Mouse (Mus musculus) cerebellum, adult 2 months (tissue): ENCODE measurements at regions not wholly inside any gene's neighbourhood (a gene's known extent, or its start where the extent isn't known, plus 50 kb on each side); places are given as distances from the start of the nearest gene placed in this dataset.

Experiments used
- DNase-seq, 2 experiments: peaks; one replicate each; pipeline ENCODE4 v3.0.0; 2021
- H3K27ac ChIP-seq: fragments of 200-500 bp; 2 replicates; pipeline ENCODE4 v1.5.1; 2012; ENCODE audit warnings: low read length, control low read depth, inconsistent platforms; ENCODE audit not compliant: insufficient read depth
- H3K27me3 ChIP-seq: fragments of 200-500 bp; 2 replicates; pipeline ENCODE4 v1.6.1; 2012; ENCODE audit warnings: inconsistent platforms, mild to moderate bottlenecking, low read length, moderate library complexity; ENCODE audit not compliant: control insufficient read depth, insufficient read depth
- H3K4me1 ChIP-seq: fragments of 200-500 bp; 2 replicates; pipeline ENCODE4 v1.6.1; 2011; ENCODE audit warnings: low read length; ENCODE audit not compliant: control insufficient read depth, insufficient read depth
- H3K4me3 ChIP-seq: fragments of 200-500 bp; replicated peaks from 2 replicates; pipeline ENCODE3; 2011; ENCODE audit warnings: mild to moderate bottlenecking, low read depth, low read length, control low read depth; ENCODE audit not compliant: insufficient read depth
- CTCF ChIP-seq: fragments of 200-500 bp; IDR thresholded peaks from 2 replicates; pipeline ENCODE4 v1.5.1; 2011; ENCODE audit warnings: low read depth, mild to moderate bottlenecking, control low read depth, low read length, moderate library complexity, borderline replicate concordance; ENCODE audit not compliant: insufficient read depth
- POLR2A ChIP-seq: fragments of 200-500 bp; IDR thresholded peaks from 2 replicates; pipeline ENCODE4 v1.6.1; 2011; ENCODE audit warnings: low read length, control low read depth, borderline replicate concordance; ENCODE audit not compliant: insufficient read depth
- WGBS: fragments of 180-500 bp; shearing (Covaris S2); methylation state at CpG from one replicate; pipeline ENCODE4 v1.1.7; 2018; 5-methylcytosine and 5-hydroxymethylcytosine counted together

GRCm38 (mm10) chr1:169872865-169873264 lies 55.6 kb upstream of the Ccdc190 start:
- 16% methylated on average over 3 of the region's 3 CpGs for WGBS
- no peak for TF ChIP-seq CTCF
- no peak for TF ChIP-seq POLR2A
- Histone ChIP-seq H3K4me3 (no peak overlapping the region), H3K4me1 (no peaks in the 10 kb centered on the region), H3K27me3 (no peaks in the 10 kb centered on the region), H3K27ac (no peak overlapping the region)
- no peak for DNase-seq

- no peak for DNase-seq
- no peak for TF ChIP-seq POLR2A
- TF ChIP-seq CTCF: no peak
- H3K4me1 ChIP-seq: no peaks in the 10 kb centered on the region
- no peak overlapping the region for H3K27ac ChIP-seq
- H3K4me3 ChIP-seq: no peak overlapping the region
- WGBS: 90% methylated on average over 3 of the region's 3 CpGs
- H3K27me3 ChIP-seq: no peaks in the 10 kb centered on the region
Measured at GRCm38 (mm10) chr1:169868636-169869035, 59.8 kb upstream of the Ccdc190 start.

GRCm38 (mm10) chr1:169867453-169867852 lies 61.0 kb upstream of the Ccdc190 start:
- Histone ChIP-seq H3K4me3 (no peak overlapping the region), H3K4me1 (no peaks in the 10 kb centered on the region), H3K27me3 (no peaks in the 10 kb centered on the region), H3K27ac (no peak overlapping the region)
- 61% methylated on average over 3 of the region's 3 CpGs for WGBS
- TF ChIP-seq CTCF (no peak), POLR2A (no peak)
- no peak for DNase-seq

DNA sequence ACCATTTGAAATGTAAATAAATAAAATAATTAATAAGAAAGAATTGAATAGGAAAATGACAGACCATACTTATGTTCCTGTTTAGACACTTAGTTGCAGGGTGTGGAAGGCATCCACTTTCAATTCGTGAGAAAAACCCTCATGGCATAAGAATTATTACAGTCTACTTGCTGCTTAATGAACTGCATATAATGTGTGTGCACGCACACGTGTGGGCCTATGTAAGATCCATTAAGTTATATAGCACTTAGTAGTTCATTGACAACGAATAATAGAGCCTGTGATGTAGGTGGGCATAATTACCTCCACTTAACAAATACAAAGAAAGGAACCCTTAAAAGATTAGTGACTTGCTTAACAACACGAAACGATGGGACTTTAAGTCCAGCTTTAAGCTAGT lies 61.6 kb upstream of the Ccdc190 start:
- no peak for TF ChIP-seq CTCF
- TF ChIP-seq POLR2A: no peak
- H3K4me1 ChIP-seq: no peaks in the 10 kb centered on the region
- WGBS: 63% methylated on average over 6 of the region's 6 CpGs
- no peak overlapping the region for H3K4me3 ChIP-seq
- H3K27ac ChIP-seq: no peak overlapping the region
- H3K27me3 ChIP-seq: no peaks in the 10 kb centered on the region
- DNase-seq: no peak

GRCm38 (mm10) chr1:169859041-169859440 lies 69.4 kb upstream of the Ccdc190 start:
- no peak overlapping the region for H3K4me3 ChIP-seq
- WGBS: 92% methylated on average over 3 of the region's 3 CpGs
- TF ChIP-seq CTCF (no peak), POLR2A (no peak)
- no peak for DNase-seq
- no peak overlapping the region for H3K27ac ChIP-seq
- H3K4me1 ChIP-seq: no peaks in the 10 kb centered on the region
- H3K27me3 ChIP-seq: no peaks in the 10 kb centered on the region

DNA sequence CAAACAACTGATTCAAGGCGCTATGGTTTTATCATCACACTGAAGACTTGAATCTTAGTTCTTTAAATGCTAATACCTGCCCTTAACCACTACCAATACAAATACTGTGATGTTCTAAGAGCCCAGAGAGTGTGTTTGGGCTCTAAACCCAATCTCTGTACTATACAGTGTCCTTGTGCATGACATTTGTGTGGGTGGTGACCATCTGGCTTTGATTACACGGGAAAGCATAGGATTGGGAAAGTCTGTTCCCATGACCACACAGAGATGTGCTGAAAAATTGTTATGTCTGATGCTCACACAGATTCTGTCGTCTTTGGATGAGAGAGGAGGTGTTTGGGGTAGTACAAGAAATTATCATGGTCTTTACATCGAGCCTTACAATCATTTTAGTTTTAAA lies 76.8 kb upstream of the Ccdc190 start:
- WGBS: 49% methylated on average over 4 of the region's 4 CpGs
- H3K27ac ChIP-seq: no peak overlapping the region
- no peak for DNase-seq
- H3K4me3 ChIP-seq: no peak overlapping the region
- no peaks in the 10 kb centered on the region for H3K27me3 ChIP-seq
- TF ChIP-seq CTCF: no peak
- peaks cover 9% of the 10 kb centered on the region; the same call in 1 of the 2 replicates for H3K4me1 ChIP-seq

- TF ChIP-seq CTCF (no peak), POLR2A (no peak)
- H3K4me3 ChIP-seq: no peak overlapping the region
- DNase-seq: peak; percentile 38 to 73
- H3K27me3 ChIP-seq: no peaks in the 10 kb centered on the region
- H3K4me1 ChIP-seq: peaks cover 9% of the 10 kb centered on the region; the same call in 1 of the 2 replicates
- H3K27ac ChIP-seq: no peak overlapping the region
- WGBS: 34% methylated on average over 10 of the region's 10 CpGs
Measured at GRCm38 (mm10) chr1:169848254-169849015, 80.0 kb upstream of the Ccdc190 start.

- Histone ChIP-seq H3K27me3 (no peaks in the 10 kb centered on the region), H3K4me3 (no peak overlapping the region), H3K27ac (no peak overlapping the region), H3K4me1 (no peaks in the 10 kb centered on the region)
- no peak for TF ChIP-seq POLR2A
- TF ChIP-seq CTCF: no peak
- 89% methylated on average over 4 of the region's 4 CpGs for WGBS
- DNase-seq: no peak
Measured at GRCm38 (mm10) chr1:169842490-169842889, 86.0 kb upstream of the Ccdc190 start.
